Mouse (Mus musculus): ENCODE data around the gene Imp4. TPM values are rescaled to one million over a fixed set of nuclear protein-coding genes. Genes with fewer than 3 reads are reported as not detected.
"Not testable (repeated sequence)": the region's sequence is repeated elsewhere in the genome, so short reads cannot be mapped to it uniquely, and the experiment has no call there.

The Imp4 gene
- polyA plus RNA-seq, 1 experiment from 2014 or later, result 40.6 TPM

- Histone ChIP-seq H3K79me2 (ENCODE audit: inconsistent target) (peaks cover 40% of the 10 kb centered on the region), H3K36me3 (ENCODE audit: inconsistent target) (peaks cover 13% of the 10 kb centered on the region; the same call in 1 of the 2 replicates)
- 96% methylated on average over 6 of the region's 8 CpGs for WGBS (ENCODE audit: missing documents)
- not testable (repeated sequence) for H3K27ac ChIP-seq; H3K4me3 ChIP-seq (ENCODE audit: inconsistent target)
Measured at GRCm38 (mm10) chr1:34437366-34437765, 2.3 kb upstream of the Imp4 start.

- WGBS (ENCODE audit: missing documents), result 64% methylated on average over 10 of the region's 20 CpGs
- H3K27ac ChIP-seq, result peak overlapping the region; percentile 92
Measured at GRCm38 (mm10) chr1:34438381-34439051, 1.1 kb upstream of the Imp4 start.

GRCm38 (mm10) chr1:34439961-34440630, 445 bp downstream of the Imp4 start:
- Histone ChIP-seq H3K36me3 (ENCODE audit: inconsistent target) (peaks cover 39% of the 10 kb centered on the region), H3K27ac (peak overlapping the region; percentile 92), H3K79me2 (ENCODE audit: inconsistent target) (peaks cover 40% of the 10 kb centered on the region), H3K4me3 (ENCODE audit: inconsistent target) (peak overlapping the region; percentile 75)
- WGBS (ENCODE audit: missing documents), result 11% methylated on average over 31 of the region's 31 CpGs

More at GRCm38 (mm10) chr1:34438381-34439051, 1.1 kb upstream of the Imp4 start:
- peaks cover 40% of the 10 kb centered on the region for H3K79me2 ChIP-seq (ENCODE audit: inconsistent target)
- peak overlapping the region; percentile 75 for H3K4me3 ChIP-seq (ENCODE audit: inconsistent target)
- H3K36me3 ChIP-seq (ENCODE audit: inconsistent target), result peaks cover 23% of the 10 kb centered on the region

- no peak overlapping the region for H3K4me3 ChIP-seq (ENCODE audit: inconsistent target)
- H3K36me3 ChIP-seq (ENCODE audit: inconsistent target), result peaks cover 34% of the 10 kb centered on the region
- H3K27ac ChIP-seq, result no peak overlapping the region
- peaks cover 34% of the 10 kb centered on the region for H3K79me2 ChIP-seq (ENCODE audit: inconsistent target)
- WGBS (ENCODE audit: missing documents), result 98% methylated on average over 6 of the region's 6 CpGs
Measured at GRCm38 (mm10) chr1:34443124-34443523, 3.5 kb downstream of the Imp4 start.

- Histone ChIP-seq H3K79me2 (ENCODE audit: inconsistent target) (no peaks in the 10 kb centered on the region), H3K4me3 (ENCODE audit: inconsistent target) (no peak overlapping the region), H3K36me3 (ENCODE audit: inconsistent target) (no peaks in the 10 kb centered on the region), H3K27ac (no peak overlapping the region)
- WGBS (ENCODE audit: missing documents), result 47% methylated on average over 8 of the region's 8 CpGs
Measured at GRCm38 (mm10) chr1:34458431-34458830, 18.8 kb downstream of the Imp4 start.

- WGBS (ENCODE audit: missing documents), result 1% methylated on average over 48 of the region's 48 CpGs
- Histone ChIP-seq H3K27ac (0 out of 2 replicates have a peak within 1 kb of the TSS, but pooled peaks have one; percentile 3), H3K36me3 (ENCODE audit: inconsistent target) (no peaks in the 10 kb centered on the region), H3K79me2 (ENCODE audit: inconsistent target) (no peaks in the 10 kb centered on the region), H3K4me3 (ENCODE audit: inconsistent target) (peak within 1 kb of the TSS; percentile 43)
Measured at GRCm38 (mm10) chr1:34459284-34460060, 19.8 kb downstream of the Imp4 start, which contains the start of gene Ptpn18. TSS of gene Ptpn18 (plus strand) at chr1:34459762.

- Histone ChIP-seq H3K27ac (0 out of 2 replicates have a peak overlapping the region, but pooled peaks have one; percentile 3), H3K36me3 (ENCODE audit: inconsistent target) (no peaks in the 10 kb centered on the region), H3K4me3 (ENCODE audit: inconsistent target) (peak overlapping the region; percentile 43), H3K79me2 (ENCODE audit: inconsistent target) (no peaks in the 10 kb centered on the region)
- WGBS (ENCODE audit: missing documents), result 1% methylated on average over 15 of the region's 15 CpGs
Measured at GRCm38 (mm10) chr1:34460061-34460441, 20.4 kb downstream of the Imp4 start.

- Histone ChIP-seq H3K79me2 (ENCODE audit: inconsistent target) (no peaks in the 10 kb centered on the region), H3K27ac (peak overlapping the region; percentile 86), H3K36me3 (ENCODE audit: inconsistent target) (no peaks in the 10 kb centered on the region), H3K4me3 (ENCODE audit: inconsistent target) (no peak overlapping the region)
- 27% methylated on average over 7 of the region's 7 CpGs for WGBS (ENCODE audit: missing documents)
Measured at GRCm38 (mm10) chr1:34462766-34463165, 23.1 kb downstream of the Imp4 start.

- Histone ChIP-seq H3K79me2 (ENCODE audit: inconsistent target) (no peaks in the 10 kb centered on the region), H3K27ac (peak overlapping the region; percentile 86), H3K36me3 (ENCODE audit: inconsistent target) (no peaks in the 10 kb centered on the region), H3K4me3 (ENCODE audit: inconsistent target) (peak overlapping the region; percentile 17; the same call in 1 of the 2 replicates)
- WGBS (ENCODE audit: missing documents), result 0% methylated on average over 8 of the region's 8 CpGs
Measured at GRCm38 (mm10) chr1:34464310-34464817, 24.7 kb downstream of the Imp4 start.

GRCm38 (mm10) chr1:34465445-34465844, 25.8 kb downstream of the Imp4 start:
- WGBS (ENCODE audit: missing documents), result 51% methylated on average over 6 of the region's 6 CpGs
- H3K27ac ChIP-seq, result peak overlapping the region; percentile 86
- no peaks in the 10 kb centered on the region for H3K79me2 ChIP-seq (ENCODE audit: inconsistent target)
- 0 out of 2 replicates have a peak, but pooled peaks cover 5% of the 10 kb centered on the region for H3K36me3 ChIP-seq (ENCODE audit: inconsistent target)
- no peak overlapping the region for H3K4me3 ChIP-seq (ENCODE audit: inconsistent target)

GRCm38 (mm10) chr1:34468051-34468450, 28.4 kb downstream of the Imp4 start:
- Histone ChIP-seq H3K36me3 (ENCODE audit: inconsistent target) (0 out of 2 replicates have a peak, but pooled peaks cover 5% of the 10 kb centered on the region), H3K79me2 (ENCODE audit: inconsistent target) (peaks cover 17% of the 10 kb centered on the region; the same call in 1 of the 2 replicates), H3K4me3 (ENCODE audit: inconsistent target) (no peak overlapping the region), H3K27ac (peak overlapping the region; percentile 65)
- 12% methylated on average over 3 of the region's 3 CpGs for WGBS (ENCODE audit: missing documents)

GRCm38 (mm10) chr1:34468500-34468899, 28.8 kb downstream of the Imp4 start:
- no peak overlapping the region for H3K4me3 ChIP-seq (ENCODE audit: inconsistent target)
- peaks cover 22% of the 10 kb centered on the region for H3K79me2 ChIP-seq (ENCODE audit: inconsistent target)
- H3K27ac ChIP-seq, result peak overlapping the region; percentile 65
- 15% methylated on average over 4 of the region's 4 CpGs for WGBS (ENCODE audit: missing documents)
- 0 out of 2 replicates have a peak, but pooled peaks cover 5% of the 10 kb centered on the region for H3K36me3 ChIP-seq (ENCODE audit: inconsistent target)

GRCm38 (mm10) chr1:34469801-34470200, 30.1 kb downstream of the Imp4 start:
- WGBS (ENCODE audit: missing documents), result 92% methylated on average over 5 of the region's 5 CpGs
- H3K36me3 ChIP-seq (ENCODE audit: inconsistent target), result 0 out of 2 replicates have a peak, but pooled peaks cover 5% of the 10 kb centered on the region
- H3K27ac ChIP-seq, result no peak overlapping the region
- peaks cover 35% of the 10 kb centered on the region for H3K79me2 ChIP-seq (ENCODE audit: inconsistent target)
- no peak overlapping the region for H3K4me3 ChIP-seq (ENCODE audit: inconsistent target)
